Mouse (Mus musculus) natural killer cell, adult 2 months (primary cell): ENCODE results near the gene Grin2a.

Experiments
- DNase-seq, 2 experiments: peaks; one replicate each; pipeline ENCODE4 v3.0.0; 2022; ENCODE audit warnings: low spot score in 2 of 2

Grin2a gene

GRCm38 (mm10) chr16:9865039-9865438 lies 130.3 kb downstream of the Grin2a start:
- no peak for DNase-seq

- DNase-seq, result no peak
Measured at GRCm38 (mm10) chr16:9857758-9858157, 137.6 kb downstream of the Grin2a start.

GRCm38 (mm10) chr16:9851265-9851988 lies 143.9 kb downstream of the Grin2a start:
- no peak for DNase-seq

GRCm38 (mm10) chr16:9841496-9841895 lies 153.9 kb downstream of the Grin2a start:
- no peak for DNase-seq

- no peak for DNase-seq
Measured at GRCm38 (mm10) chr16:9836542-9836941, 158.8 kb downstream of the Grin2a start.

- no peak for DNase-seq
Measured at GRCm38 (mm10) chr16:9834236-9834635, 161.1 kb downstream of the Grin2a start.

- no peak for DNase-seq
Measured at GRCm38 (mm10) chr16:9825110-9825483, 170.3 kb downstream of the Grin2a start.

GRCm38 (mm10) chr16:9824436-9825109 lies 170.8 kb downstream of the Grin2a start:
- DNase-seq, result no peak

GRCm38 (mm10) chr16:9823686-9824085 lies 171.7 kb downstream of the Grin2a start:
- DNase-seq, result no peak

- no peak for DNase-seq
Measured at GRCm38 (mm10) chr16:9819508-9819907, 175.9 kb downstream of the Grin2a start.

- no peak for DNase-seq
Measured at GRCm38 (mm10) chr16:9801338-9801737, 194.0 kb downstream of the Grin2a start.

- DNase-seq, result no peak
Measured at GRCm38 (mm10) chr16:9800221-9800620, 195.1 kb downstream of the Grin2a start.

GRCm38 (mm10) chr16:9792976-9793375 lies 202.4 kb downstream of the Grin2a start:
- DNase-seq, result no peak

GRCm38 (mm10) chr16:9786261-9786660 lies 209.1 kb downstream of the Grin2a start:
- DNase-seq, result no peak

- no peak for DNase-seq
Measured at GRCm38 (mm10) chr16:9785821-9786220, 209.5 kb downstream of the Grin2a start.

- DNase-seq, result no peak
Measured at GRCm38 (mm10) chr16:9768981-9769380, 226.4 kb downstream of the Grin2a start.

- no peak for DNase-seq
Measured at GRCm38 (mm10) chr16:9768356-9768755, 227.0 kb downstream of the Grin2a start.

- no peak for DNase-seq
Measured at GRCm38 (mm10) chr16:9767946-9768345, 227.4 kb downstream of the Grin2a start.

GRCm38 (mm10) chr16:9764086-9764485 lies 231.3 kb downstream of the Grin2a start:
- no peak for DNase-seq

- no peak for DNase-seq
Measured at GRCm38 (mm10) chr16:9760347-9760746, 235.0 kb downstream of the Grin2a start.

- no peak for DNase-seq
Measured at GRCm38 (mm10) chr16:9756849-9757248, 238.5 kb downstream of the Grin2a start.

GRCm38 (mm10) chr16:9754061-9754460 lies 241.3 kb downstream of the Grin2a start:
- no peak for DNase-seq

- no peak for DNase-seq
Measured at GRCm38 (mm10) chr16:9753045-9753444, 242.3 kb downstream of the Grin2a start.
